Mouse (Mus musculus) kidney, embryonic 14.5 days (tissue): ENCODE data around the gene Lsm6. TPM values are rescaled to one million over a fixed set of nuclear protein-coding genes. Genes with fewer than 3 reads are reported as not detected.

Experiments used
- ATAC-seq: fragments of 200-750 bp; cut with Nextera tagmentation; 2 replicates; pipeline ENCODE4 v1.8.0; 2017; ENCODE audit warnings: moderate number of reproducible peaks, mild to moderate bottlenecking, moderate TSS enrichment, moderate library complexity; ENCODE audit not compliant: low FRiP score, low TSS enrichment
- H3K27ac ChIP-seq: fragments of 300-500 bp; sonication (generic); 2 replicates; pipeline ENCODE4 v1.5.1; 2014; ENCODE audit warnings: low read depth, mild to moderate bottlenecking, low read length, moderate library complexity, mixed read lengths
- H3K27me3 ChIP-seq: fragments of 300-500 bp; sonication (generic); 2 replicates; pipeline ENCODE4 v1.6.1; 2014; ENCODE audit warnings: mild to moderate bottlenecking, low read length; ENCODE audit not compliant: control insufficient read depth, insufficient read depth
- H3K36me3 ChIP-seq: fragments of 300-500 bp; sonication (generic); 2 replicates; pipeline ENCODE4 v1.6.1; 2014; ENCODE audit warnings: low read length, mixed read lengths; ENCODE audit not compliant: control insufficient read depth, insufficient read depth
- H3K4me1 ChIP-seq: fragments of 300-500 bp; sonication (generic); 2 replicates; pipeline ENCODE4 v1.6.1; 2014; ENCODE audit warnings: low read length, mixed read lengths; ENCODE audit not compliant: control insufficient read depth, insufficient read depth
- H3K4me2 ChIP-seq: fragments of 300-500 bp; sonication (generic); replicated peaks from 2 replicates; pipeline ENCODE4 v1.6.1; 2014; ENCODE audit warnings: low read depth, mild to moderate bottlenecking, low read length
- H3K4me3 ChIP-seq: fragments of 300-500 bp; sonication (generic); 2 replicates; pipeline ENCODE4 v1.5.1; 2014; ENCODE audit warnings: mild to moderate bottlenecking, low read length
- H3K9ac ChIP-seq: fragments of 300-500 bp; sonication (generic); 2 replicates; pipeline ENCODE4 v1.6.1; 2014; ENCODE audit warnings: low read depth, mild to moderate bottlenecking, low read length, moderate library complexity
- H3K9me3 ChIP-seq: fragments of 300-500 bp; sonication (generic); 2 replicates; pipeline ENCODE4 v1.6.1; 2016; ENCODE audit warnings: low read length; ENCODE audit not compliant: control insufficient read depth
- WGBS: fragments of 180-500 bp; shearing (Covaris S2); extraction: QIAGEN DNeasy Blood & Tissue Kit; methylation state at CpG from one replicate; pipeline ENCODE4 v1.1.7; 2014; 5-methylcytosine and 5-hydroxymethylcytosine counted together
- polyA plus RNA-seq: library from polyadenylated mRNA; unstranded; fragments of >200 nt; fragmentation: Nextera tagmentation; extraction: Ambion mirVana; gene quantifications from 2 replicates; pipeline ENCODE4 v1.2.1, GENCODE M21; 2014

Gene Lsm6
- polyA plus RNA-seq, result 237 and 312 TPM in 2 replicates

DNA sequence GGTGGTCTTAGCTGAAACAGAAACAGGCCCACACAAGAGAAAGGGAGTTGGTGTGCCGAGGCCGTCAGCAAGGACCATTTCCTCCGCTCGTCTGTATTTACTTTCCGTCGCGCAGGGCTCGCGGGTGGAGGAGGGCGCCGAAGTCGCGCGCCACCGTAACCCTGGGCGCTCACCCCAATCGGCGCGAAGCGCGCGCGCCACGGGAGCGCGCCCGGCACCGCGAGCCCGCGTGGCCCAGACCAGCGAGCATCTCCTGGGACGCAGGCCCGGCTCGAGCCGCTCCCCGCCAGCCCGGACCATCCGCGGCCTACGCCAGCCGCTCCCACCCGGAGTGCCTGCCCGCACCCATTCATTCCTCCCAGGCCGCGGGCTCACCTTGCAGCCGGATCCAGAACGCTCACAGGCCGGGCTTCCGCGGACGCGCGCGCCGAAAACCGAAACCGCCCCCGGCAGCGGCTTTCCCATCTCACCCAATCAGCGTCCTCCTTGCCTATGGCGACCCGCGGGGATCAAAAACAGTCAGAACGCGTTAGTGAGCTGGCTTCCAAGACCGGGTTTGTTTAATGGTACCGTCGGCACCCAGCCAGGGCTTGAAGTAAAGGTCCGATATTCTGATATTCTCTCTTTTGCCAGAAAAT is at the start of gene Lsm6:
Gene Lsm6 (minus strand): TSS at position 468 of the 638 bp plus-strand sequence.
- Histone ChIP-seq H3K36me3 (peaks cover 14% of the 10 kb centered on the region), H3K27me3 (no peaks in the 10 kb centered on the region), H3K9ac (peak within 1 kb of the TSS; percentile 85), H3K4me1 (0 out of 2 replicates have a peak, but pooled peaks cover 7% of the 10 kb centered on the region), H3K27ac (peak within 1 kb of the TSS; percentile 93), H3K4me3 (peak within 1 kb of the TSS; percentile 69), H3K4me2 (peak within 1 kb of the TSS; percentile 48), H3K9me3 (no peaks in the 10 kb centered on the region)
- WGBS, result under 1% methylated on average over 66 of the region's 70 CpGs
- ATAC-seq, result peak; percentile 92

DNA sequence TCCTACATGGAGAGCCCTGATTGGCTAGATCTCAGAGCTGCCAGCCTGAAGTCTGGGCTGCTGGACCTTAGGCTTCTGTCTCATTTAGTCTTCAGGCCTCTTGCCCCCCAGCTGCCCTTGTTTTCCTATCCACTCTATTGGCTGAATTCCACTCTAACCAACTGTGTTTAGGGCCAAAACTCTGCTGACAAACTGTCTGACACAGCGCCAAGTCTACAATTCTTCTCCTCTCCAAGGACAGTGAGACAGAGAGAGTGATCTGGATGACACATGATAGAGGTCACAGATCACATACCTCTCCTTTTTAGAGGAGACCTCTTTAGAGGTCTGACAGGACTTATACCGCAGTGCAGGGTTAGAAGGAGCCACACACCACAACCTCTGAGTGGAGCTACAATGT is 46.1 kb upstream of the Lsm6 start:
- Histone ChIP-seq H3K36me3 (no peaks in the 10 kb centered on the region), H3K4me3 (no peak overlapping the region), H3K9ac (no peak overlapping the region), H3K4me1 (no peaks in the 10 kb centered on the region), H3K9me3 (no peaks in the 10 kb centered on the region), H3K27me3 (no peaks in the 10 kb centered on the region), H3K4me2 (no peak overlapping the region), H3K27ac (no peak overlapping the region)
- ATAC-seq, result no peak
- 72% methylated on average over 2 of the region's 2 CpGs for WGBS

DNA sequence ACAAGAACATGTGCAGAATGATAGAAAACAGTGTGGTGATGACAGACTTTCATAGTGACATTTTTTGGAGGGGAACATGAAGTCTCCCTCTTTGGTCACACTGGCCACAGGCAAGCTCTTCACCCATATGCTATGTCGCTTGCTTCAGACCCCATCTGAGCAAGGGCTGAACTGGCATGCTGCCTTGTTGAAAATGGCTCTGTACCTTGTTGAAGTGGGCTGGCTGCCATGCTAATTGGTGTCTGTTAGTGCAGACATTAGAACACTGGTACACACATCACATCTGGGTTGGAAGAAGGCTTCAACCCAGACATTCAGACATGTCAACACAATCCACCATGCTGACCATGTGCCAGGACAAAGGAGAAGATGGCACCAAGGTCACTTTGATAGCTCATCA is 42.1 kb upstream of the Lsm6 start:
- WGBS, result 88% methylated on average over 1 of the region's 1 CpGs
- no peak for ATAC-seq
- no peak overlapping the region for H3K9ac ChIP-seq
- no peaks in the 10 kb centered on the region for H3K27me3 ChIP-seq
- no peak overlapping the region for H3K27ac ChIP-seq
- no peaks in the 10 kb centered on the region for H3K9me3 ChIP-seq
- no peak overlapping the region for H3K4me3 ChIP-seq
- no peaks in the 10 kb centered on the region for H3K36me3 ChIP-seq
- H3K4me1 ChIP-seq, result no peaks in the 10 kb centered on the region
- H3K4me2 ChIP-seq, result no peak overlapping the region

DNA sequence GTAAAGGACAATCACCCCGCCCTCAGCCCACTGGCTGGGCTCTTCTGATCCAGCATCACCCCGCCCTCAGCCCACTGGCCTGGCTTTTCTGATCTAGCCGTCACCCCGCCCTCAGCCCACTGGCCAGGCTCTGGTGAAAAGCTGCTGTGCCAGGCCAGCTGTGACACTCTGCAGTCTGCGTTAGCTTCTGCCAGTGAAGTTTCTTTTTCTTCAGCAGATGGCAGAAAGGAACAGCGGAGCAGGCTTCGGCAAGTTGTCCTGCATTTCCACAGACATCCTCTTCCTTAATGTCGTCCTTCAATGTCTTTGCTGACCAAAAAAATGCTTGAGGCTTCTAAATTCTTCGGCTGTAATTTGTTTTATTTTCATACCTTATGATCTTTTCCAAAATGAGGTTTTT is 41.1 kb upstream of the Lsm6 start:
- Histone ChIP-seq H3K4me3 (no peak overlapping the region), H3K9me3 (no peaks in the 10 kb centered on the region), H3K27me3 (no peaks in the 10 kb centered on the region), H3K9ac (no peak overlapping the region), H3K4me2 (no peak overlapping the region), H3K4me1 (no peaks in the 10 kb centered on the region), H3K36me3 (no peaks in the 10 kb centered on the region), H3K27ac (no peak overlapping the region)
- ATAC-seq, result no peak
- whole genome bisulfite sequencing, result 72% methylated on average over 9 of the region's 9 CpGs

DNA sequence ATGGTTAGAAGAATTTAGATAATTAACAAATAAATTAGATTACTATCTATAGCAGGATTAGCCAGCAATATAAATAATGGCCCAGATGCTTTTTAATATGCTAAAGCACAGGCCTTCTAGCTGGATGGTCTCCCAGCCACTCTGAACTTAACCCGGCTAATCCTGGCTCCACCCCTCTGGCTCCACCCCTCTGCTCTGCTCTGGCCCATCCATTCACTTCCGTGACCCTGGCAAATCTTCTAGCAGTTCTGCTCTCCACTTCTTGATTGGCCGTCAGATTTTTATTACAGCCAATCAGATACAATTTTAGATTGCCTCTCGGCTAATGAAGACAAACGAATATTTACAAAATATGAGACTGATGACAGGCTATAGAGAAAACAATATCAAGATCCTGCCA is 39.8 kb upstream of the Lsm6 start:
- H3K9me3 ChIP-seq, result no peaks in the 10 kb centered on the region
- ATAC-seq, result no peak
- no peak overlapping the region for H3K4me2 ChIP-seq
- no peak overlapping the region for H3K9ac ChIP-seq
- H3K4me1 ChIP-seq, result no peaks in the 10 kb centered on the region
- no peak overlapping the region for H3K4me3 ChIP-seq
- no peaks in the 10 kb centered on the region for H3K27me3 ChIP-seq
- no peaks in the 10 kb centered on the region for H3K36me3 ChIP-seq
- no peak overlapping the region for H3K27ac ChIP-seq
- 55% methylated on average over 5 of the region's 5 CpGs for WGBS

DNA sequence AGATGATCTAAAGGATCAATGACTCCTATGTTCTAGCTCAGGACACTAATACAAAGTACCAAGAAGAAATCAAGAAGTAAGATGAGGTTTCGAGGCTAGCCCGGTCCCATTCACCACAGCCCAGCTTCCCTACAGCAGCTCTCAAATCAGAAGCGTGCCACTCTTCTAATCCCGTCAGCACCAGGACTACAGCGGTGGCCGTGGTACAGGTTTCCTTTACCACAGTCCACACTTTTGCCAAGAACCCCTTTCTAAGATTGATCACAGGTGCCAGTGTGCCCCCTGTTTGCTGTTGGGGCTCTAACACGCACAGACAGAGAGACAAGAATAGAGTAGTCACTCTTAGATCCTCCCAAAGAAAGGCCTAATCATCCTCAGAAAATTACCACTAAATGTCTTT is 36.5 kb upstream of the Lsm6 start:
- ATAC-seq, result no peak
- Histone ChIP-seq H3K4me3 (no peak overlapping the region), H3K27ac (no peak overlapping the region), H3K27me3 (no peaks in the 10 kb centered on the region), H3K9ac (no peak overlapping the region), H3K4me2 (no peak overlapping the region), H3K9me3 (no peaks in the 10 kb centered on the region), H3K4me1 (no peaks in the 10 kb centered on the region), H3K36me3 (no peaks in the 10 kb centered on the region)
- WGBS, result 92% methylated on average over 7 of the region's 7 CpGs

DNA sequence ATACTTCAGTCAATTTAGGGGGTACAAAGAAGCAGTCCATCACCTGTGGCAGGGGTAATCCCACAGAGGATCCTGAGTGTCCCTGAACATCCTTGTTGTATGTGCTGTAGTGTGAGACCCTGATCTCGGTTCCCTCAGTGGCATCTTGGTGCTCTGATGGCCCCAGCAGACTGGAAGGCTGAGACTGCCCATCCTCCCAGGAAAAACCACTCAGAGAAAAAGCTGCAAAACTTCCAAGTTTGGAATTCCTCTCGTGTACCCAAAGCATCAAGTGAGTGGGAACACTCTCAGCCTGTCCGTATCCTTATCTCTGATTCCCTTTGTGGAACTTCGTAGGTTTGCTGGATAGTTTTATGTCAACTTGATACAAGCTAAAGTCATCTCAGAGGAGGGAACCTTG is 31.3 kb upstream of the Lsm6 start:
- Histone ChIP-seq H3K4me3 (no peak overlapping the region), H3K4me2 (no peak overlapping the region), H3K9ac (no peak overlapping the region), H3K9me3 (no peaks in the 10 kb centered on the region), H3K27ac (no peak overlapping the region), H3K36me3 (no peaks in the 10 kb centered on the region), H3K4me1 (no peaks in the 10 kb centered on the region), H3K27me3 (no peaks in the 10 kb centered on the region)
- no peak for ATAC-seq
- 84% methylated on average over 4 of the region's 4 CpGs for WGBS

DNA sequence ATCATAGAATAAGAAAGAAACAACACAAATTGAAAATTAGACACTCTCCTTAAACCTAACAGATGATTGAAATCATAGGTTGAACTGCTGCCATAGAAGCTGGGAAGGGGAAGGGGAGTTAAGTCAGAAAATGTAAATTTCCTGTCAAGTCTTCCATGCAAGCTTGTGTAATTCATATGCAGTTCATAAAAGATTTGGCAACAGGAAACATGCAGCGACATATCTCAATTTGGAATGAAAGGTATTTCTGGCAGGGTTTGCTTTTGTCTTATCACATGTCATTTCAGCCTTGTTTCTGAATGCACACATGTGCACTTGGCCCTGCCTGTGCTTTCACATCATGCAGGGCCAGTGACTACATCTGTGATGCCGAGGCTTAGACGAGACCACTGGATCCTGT is 26.3 kb upstream of the Lsm6 start:
- Histone ChIP-seq H3K27me3 (no peaks in the 10 kb centered on the region), H3K4me2 (no peak overlapping the region), H3K27ac (no peak overlapping the region), H3K36me3 (no peaks in the 10 kb centered on the region), H3K4me3 (no peak overlapping the region), H3K4me1 (no peaks in the 10 kb centered on the region), H3K9me3 (no peaks in the 10 kb centered on the region), H3K9ac (no peak overlapping the region)
- ATAC-seq, result no peak
- 75% methylated on average over 3 of the region's 3 CpGs for WGBS

DNA sequence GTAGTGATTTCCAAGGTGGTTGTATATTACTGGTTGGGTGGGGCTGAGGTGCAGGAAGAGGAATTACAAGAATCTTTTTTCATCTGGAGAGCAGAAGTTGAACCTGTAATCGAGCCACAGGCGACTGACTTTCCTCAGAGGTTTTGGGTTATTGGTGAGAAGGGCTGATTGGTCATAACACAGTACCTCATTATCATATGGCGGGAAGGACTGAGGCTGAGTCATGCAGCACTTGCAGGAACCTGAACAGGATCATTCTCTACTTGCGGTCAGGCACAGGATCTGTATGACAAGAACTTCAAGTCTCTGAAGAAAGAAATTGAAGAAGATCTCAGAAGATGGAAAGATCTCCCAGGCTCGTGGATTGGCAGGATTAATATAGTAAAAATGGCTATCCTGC is 23.6 kb upstream of the Lsm6 start:
- H3K4me3 ChIP-seq, result no peak overlapping the region
- no peak overlapping the region for H3K9ac ChIP-seq
- 93% methylated on average over 5 of the region's 5 CpGs for WGBS
- ATAC-seq, result no peak
- no peaks in the 10 kb centered on the region for H3K36me3 ChIP-seq
- no peaks in the 10 kb centered on the region for H3K9me3 ChIP-seq
- no peak overlapping the region for H3K4me2 ChIP-seq
- H3K27me3 ChIP-seq, result no peaks in the 10 kb centered on the region
- H3K27ac ChIP-seq, result no peak overlapping the region
- no peaks in the 10 kb centered on the region for H3K4me1 ChIP-seq
